ENCODE assay signal across 8 mouse cellular contexts in the genomic region with DNA sequence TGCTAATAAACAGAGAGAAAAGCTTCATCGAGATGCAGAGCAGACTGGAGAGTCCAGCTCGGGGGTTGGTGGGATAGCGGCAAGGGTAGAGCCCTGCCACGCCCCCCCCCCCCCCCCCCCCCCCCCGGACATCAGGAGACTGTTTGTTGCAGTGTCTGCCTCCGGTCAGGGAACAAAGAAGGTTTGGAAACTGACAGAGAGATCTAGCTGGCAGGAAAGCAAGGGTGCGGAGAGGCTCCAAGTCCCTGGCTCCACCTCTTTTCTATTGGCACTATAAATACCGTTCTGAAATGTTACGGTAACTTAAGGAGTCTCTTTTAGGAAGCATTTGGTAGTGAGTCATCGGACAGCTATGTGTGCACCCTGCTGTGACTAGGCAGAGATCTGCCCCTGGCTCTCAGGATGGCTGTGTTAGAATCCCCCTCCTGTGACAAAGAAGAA.
DNase-seq lines count a peak whose midpoint lies in the region; ATAC-seq and TF ChIP-seq lines count a peak whose summit lies in the region.

No protein-coding gene starts in this region.

- no peaks in the 10 kb centered on the region for H3K9me3 ChIP-seq in forebrain, embryonic 15.5 days

- DNase-seq in cerebellum, adult 2 months: peak; percentile 12 to 36
- DNase-seq in cerebellum, adult 11 months: no peak
- DNase-seq in ZHBTc4 (ENCODE audit: low read depth, low spot score): peak; percentile 84
- peak; percentile 41 to 50 for DNase-seq in heart, postnatal 36 days
- peak; percentile 42 to 62 for DNase-seq in lung, adult 18-20 months
- DNase-seq in retina, postnatal 1 day: peak; percentile 80
- no peak for DNase-seq in thymus, postnatal 36 days

- H3K4me3 ChIP-seq in cerebellum, adult 2 months (replicated peaks; ENCODE audit: insufficient read depth, low read depth, low read length): no peak overlapping the region
- no peak overlapping the region for H3K4me3 ChIP-seq in forebrain, embryonic 15.5 days

- H3K4me1 ChIP-seq in cerebellum, adult 2 months (ENCODE audit: control insufficient read depth, insufficient read depth, low read length): no peaks in the 10 kb centered on the region; the same call in 1 of the 2 replicates
- H3K4me1 ChIP-seq in forebrain, embryonic 15.5 days: peaks cover 12% of the 10 kb centered on the region

- intact Hi-C loops in heart, postnatal 36 days (cut with DNase I): loop anchor here (5.0 kb wide), 1 partner anchor 58 kb away; no protein-coding TSS in a partner anchor

- no peak overlapping the region for H3K9ac ChIP-seq in forebrain, embryonic 15.5 days (replicated peaks)

- no peaks in the 10 kb centered on the region for H3K36me3 ChIP-seq in forebrain, embryonic 15.5 days

- no peak for TF ChIP-seq CTCF in cerebellum, adult 2 months (IDR thresholded peaks at IDR 0.05; ENCODE audit: borderline replicate concordance, insufficient read depth, low read depth, low read length)

- no peaks in the 10 kb centered on the region for H3K27me3 ChIP-seq in cerebellum, adult 2 months (ENCODE audit: control insufficient read depth, insufficient read depth, low read length)
- no peaks in the 10 kb centered on the region for H3K27me3 ChIP-seq in forebrain, embryonic 15.5 days

- under 1% methylated on average over 10 of the region's 10 CpGs for WGBS in cerebellum, adult 2 months
- WGBS in forebrain, embryonic 15.5 days: 6% methylated on average over 9 of the region's 10 CpGs

- no peak for TF ChIP-seq POLR2A in cerebellum, adult 2 months (IDR thresholded peaks at IDR 0.05; ENCODE audit: borderline replicate concordance, insufficient read depth, low read length)

- peak; percentile 72 for ATAC-seq in forebrain, embryonic 15.5 days (replicated peaks)

- peak overlapping the region; percentile 22 for H3K4me2 ChIP-seq in forebrain, embryonic 15.5 days (replicated peaks)

- H3K27ac ChIP-seq in cerebellum, adult 2 months (ENCODE audit: insufficient read depth, low read length): no peak overlapping the region
- H3K27ac ChIP-seq in forebrain, embryonic 15.5 days (replicated peaks): no peak overlapping the region

Comparison
In these comparisons a context has a peak if more than half of its experiments do, and no peak if none do; other contexts are left out.
1. DNase-seq: peak in cerebellum, adult 2 months (2 of 2), ZHBTc4 (single experiment), heart, postnatal 36 days (2 of 2), lung, adult 18-20 months (2 of 2) and retina, postnatal 1 day (single experiment); none in cerebellum, adult 11 months (single experiment) and thymus, postnatal 36 days (0 of 2).